27 mouse cellular contexts compared by ENCODE assay signal in genomic region chr5:44050213-44050612, GRCm38 (mm10). TPM values are rescaled to one million over a fixed set of nuclear protein-coding genes. Genes with fewer than 3 reads are reported as not detected.
A peak's percentile ranks its signal among the peaks of the same experiment; 100 is the strongest.
DNase-seq lines count a peak whose midpoint lies in the region; ATAC-seq and TF ChIP-seq lines count a peak whose summit lies in the region.
"Had no signal": no experiment of that assay in that cellular context is flagged by ENCODE, and none has a peak within 500 bp of the region (broad histone marks: within the 10 kb centered on the region; RNA-seq: fewer than 3 reads in every experiment).

No protein-coding gene starts in this region.

- H3K27ac ChIP-seq in lung, embryonic 14.5 days (ENCODE audit: low read depth): peak overlapping the region; percentile 39; the same call in 1 of the 2 replicates
- H3K27ac ChIP-seq in liver, embryonic 15.5 days (replicated peaks): no peak overlapping the region
- no peak overlapping the region for H3K27ac ChIP-seq in midbrain, embryonic 16.5 days (ENCODE audit: low read length)
- H3K27ac ChIP-seq in midbrain, embryonic 13.5 days: no peak overlapping the region
- H3K27ac ChIP-seq: embryonic facial prominence, embryonic 15.5 days; forebrain, embryonic 15.5 days; heart, embryonic 13.5 days; hindbrain, embryonic 12.5 days; midbrain, embryonic 15.5 days; neural tube, embryonic 13.5 days had no signal

- no peak overlapping the region for H3K4me3 ChIP-seq in lung, embryonic 14.5 days (ENCODE audit: low read depth, low read length)
- H3K4me3 ChIP-seq in lung, adult 2 months (replicated peaks; ENCODE audit: extremely low read depth, low read depth, low read length): no peak overlapping the region
- H3K4me3 ChIP-seq in liver, embryonic 15.5 days (replicated peaks): no peak overlapping the region
- H3K4me3 ChIP-seq in midbrain, embryonic 16.5 days (ENCODE audit: low read depth, low read length): no peak overlapping the region
- no peak overlapping the region for H3K4me3 ChIP-seq in midbrain, embryonic 13.5 days (replicated peaks)
- H3K4me3 ChIP-seq: embryonic facial prominence, embryonic 15.5 days; forebrain, embryonic 15.5 days; heart, embryonic 13.5 days; hindbrain, embryonic 12.5 days; midbrain, embryonic 15.5 days; myocyte; neural tube, embryonic 13.5 days had no signal

- TF ChIP-seq POLR2A in lung, adult 2 months (IDR thresholded peaks at IDR 0.05; ENCODE audit: borderline replicate concordance, extremely low read depth, low read depth, low read length): no peak

- no peak overlapping the region for H3K4me2 ChIP-seq in lung, embryonic 14.5 days
- no peak overlapping the region for H3K4me2 ChIP-seq in liver, embryonic 15.5 days
- no peak overlapping the region for H3K4me2 ChIP-seq in midbrain, embryonic 16.5 days (ENCODE audit: low read length)
- H3K4me2 ChIP-seq in midbrain, embryonic 13.5 days (replicated peaks): no peak overlapping the region
- H3K4me2 ChIP-seq: embryonic facial prominence, embryonic 15.5 days; forebrain, embryonic 15.5 days; heart, embryonic 13.5 days; hindbrain, embryonic 12.5 days; midbrain, embryonic 15.5 days; neural tube, embryonic 13.5 days had no signal

- DNase-seq in adrenal gland, adult 2 months: peak; percentile 5
- DNase-seq in adrenal gland, adult 18-20 months (ENCODE audit: low spot score in 2 of 2): no peak
- peak; percentile 11 for DNase-seq in lung, embryonic 14.5 days
- no peak for DNase-seq in lung, adult 2 months
- DNase-seq: adrenal gland, adult 8-10 months; cerebellum, adult 8-10 months; heart, postnatal 14 days; kidney, adult 8-10 months; kidney, postnatal 25 days; layer of hippocampus, postnatal 36 days; lung, postnatal 10 days; retina, postnatal 1 day; right cerebral cortex, postnatal 25 days; spleen, adult 18-20 months; thymus, postnatal 25 days had no signal

- no peak for ATAC-seq in lung, embryonic 14.5 days (ENCODE audit: insufficient read depth)
- 0 out of 2 replicates have a peak, but pooled peaks have one; percentile 11 for ATAC-seq in common myeloid progenitor, adult 5-6 weeks (replicated peaks; ENCODE audit: low read depth, poor library complexity, severe bottlenecking)
- ATAC-seq in liver, embryonic 15.5 days (ENCODE audit: insufficient read depth): peak; percentile 59
- ATAC-seq in midbrain, embryonic 16.5 days: no peak
- no peak for ATAC-seq in midbrain, embryonic 13.5 days
- ATAC-seq: CD4-positive, CD25-positive, alpha-beta regulatory T cell, adult 4 months; forebrain, embryonic 15.5 days; midbrain, embryonic 15.5 days had no signal

- H3K9me3 ChIP-seq in lung, embryonic 14.5 days (ENCODE audit: low read depth, low read length): no peaks in the 10 kb centered on the region
- H3K9me3 ChIP-seq in liver, embryonic 15.5 days (replicated peaks): no peaks in the 10 kb centered on the region
- H3K9me3 ChIP-seq in midbrain, embryonic 16.5 days (replicated peaks; ENCODE audit: control insufficient read depth, low read length, poor library complexity, severe bottlenecking): no peaks in the 10 kb centered on the region
- H3K9me3 ChIP-seq in midbrain, embryonic 13.5 days: no peaks in the 10 kb centered on the region
- H3K9me3 ChIP-seq: embryonic facial prominence, embryonic 15.5 days; forebrain, embryonic 15.5 days; heart, embryonic 13.5 days; hindbrain, embryonic 12.5 days; midbrain, embryonic 15.5 days; neural tube, embryonic 13.5 days had no signal

- WGBS in lung, embryonic 14.5 days: 63% methylated on average over 8 of the region's 8 CpGs
- WGBS in lung, adult 2 months: 56% methylated on average over 8 of the region's 8 CpGs
- WGBS in liver, embryonic 15.5 days (ENCODE audit: insufficient replicate concordance): 38% methylated on average over 8 of the region's 8 CpGs
- 89% methylated on average over 8 of the region's 8 CpGs for WGBS in midbrain, embryonic 16.5 days
- WGBS in midbrain, embryonic 13.5 days: 87% methylated on average over 8 of the region's 8 CpGs

- H3K36me3 ChIP-seq in lung, embryonic 14.5 days (ENCODE audit: insufficient read depth): no peaks in the 10 kb centered on the region
- no peaks in the 10 kb centered on the region for H3K36me3 ChIP-seq in liver, embryonic 15.5 days (replicated peaks)
- no peaks in the 10 kb centered on the region for H3K36me3 ChIP-seq in midbrain, embryonic 16.5 days (ENCODE audit: control insufficient read depth, insufficient read depth, low read length)
- peaks cover 18% of the 10 kb centered on the region for H3K36me3 ChIP-seq in midbrain, embryonic 13.5 days
- H3K36me3 ChIP-seq: embryonic facial prominence, embryonic 15.5 days; forebrain, embryonic 15.5 days; heart, embryonic 13.5 days; midbrain, embryonic 15.5 days had no signal

- no peak for TF ChIP-seq CTCF in lung, embryonic 14.5 days (IDR thresholded peaks at IDR 0.05; ENCODE audit: low read depth)
- no peak for TF ChIP-seq CTCF in lung, adult 2 months (IDR thresholded peaks at IDR 0.05; ENCODE audit: insufficient read depth, low read length)

- peaks cover 7% of the 10 kb centered on the region; the same call in 1 of the 2 replicates for H3K4me1 ChIP-seq in lung, embryonic 14.5 days (ENCODE audit: insufficient read depth)
- H3K4me1 ChIP-seq in lung, adult 2 months (ENCODE audit: control insufficient read depth, insufficient read depth, low read length): no peaks in the 10 kb centered on the region; the same call in 1 of the 2 replicates
- H3K4me1 ChIP-seq in liver, embryonic 15.5 days (replicated peaks): peaks cover 8% of the 10 kb centered on the region; the same call in 1 of the 2 replicates
- H3K4me1 ChIP-seq in midbrain, embryonic 16.5 days (ENCODE audit: control insufficient read depth, insufficient read depth, low read length): no peaks in the 10 kb centered on the region
- no peaks in the 10 kb centered on the region for H3K4me1 ChIP-seq in midbrain, embryonic 13.5 days (replicated peaks)
- H3K4me1 ChIP-seq: embryonic facial prominence, embryonic 15.5 days; forebrain, embryonic 15.5 days; hindbrain, embryonic 12.5 days; midbrain, embryonic 15.5 days; neural tube, embryonic 13.5 days had no signal

- H3K27me3 ChIP-seq in lung, embryonic 14.5 days (ENCODE audit: insufficient read depth, low read length): no peaks in the 10 kb centered on the region
- no peaks in the 10 kb centered on the region for H3K27me3 ChIP-seq in liver, embryonic 15.5 days
- no peaks in the 10 kb centered on the region for H3K27me3 ChIP-seq in midbrain, embryonic 16.5 days (ENCODE audit: control insufficient read depth, insufficient read depth, low read depth, low read length)
- H3K27me3 ChIP-seq in midbrain, embryonic 13.5 days: no peaks in the 10 kb centered on the region
- H3K27me3 ChIP-seq: embryonic facial prominence, embryonic 15.5 days; forebrain, embryonic 15.5 days; heart, embryonic 13.5 days; hindbrain, embryonic 12.5 days; midbrain, embryonic 15.5 days; neural tube, embryonic 13.5 days had no signal

- no peak overlapping the region for H3K9ac ChIP-seq in lung, embryonic 14.5 days
- no peak overlapping the region for H3K9ac ChIP-seq in liver, embryonic 15.5 days
- no peak overlapping the region for H3K9ac ChIP-seq in midbrain, embryonic 16.5 days (ENCODE audit: low read depth, low read length)
- no peak overlapping the region for H3K9ac ChIP-seq in midbrain, embryonic 13.5 days (replicated peaks)
- H3K9ac ChIP-seq: embryonic facial prominence, embryonic 15.5 days; forebrain, embryonic 15.5 days; heart, embryonic 13.5 days; hindbrain, embryonic 12.5 days; midbrain, embryonic 15.5 days; neural tube, embryonic 13.5 days had no signal

RNA-seq across cellular contexts. Expression of gene Prom1, which starts 51.6 kb away (rescaled TPM):
- total RNA-seq in adrenal gland, adult 2 months (2021): 1 to 10 TPM; 1.6 to 3.3 TPM
- 0.15 and 0.20 TPM in 2 replicates for polyA plus RNA-seq in adrenal gland, adult 2 months (2012; rRNA removed)
- 1 to 10 TPM; 2.5 to 3.3 TPM for total RNA-seq in adrenal gland, adult 18-20 months (2021)
- polyA plus RNA-seq in lung, embryonic 14.5 days (2014; fragmentation: Nextera tagmentation; extraction: Ambion mirVana): 58.0 and 60.1 TPM in 2 replicates
- polyA plus RNA-seq in lung, adult 2 months (2012; rRNA removed): 4.6 and 7.4 TPM in 2 replicates
- total RNA-seq in common myeloid progenitor, adult 5-6 weeks (2017): 1.2 and 3.4 TPM in 2 replicates
- 15.7 and 17.6 TPM in 2 replicates for polyA plus RNA-seq in liver, embryonic 15.5 days (2015; fragmentation: Nextera tagmentation; extraction: Ambion mirVana)
- 28.3 and 33.9 TPM in 2 replicates for polyA plus RNA-seq in midbrain, embryonic 16.5 days (2015; fragmentation: Nextera tagmentation; extraction: Ambion mirVana)
- 60.0 and 69.6 TPM in 2 replicates for polyA plus RNA-seq in midbrain, embryonic 13.5 days (2015; fragmentation: Nextera tagmentation; extraction: Ambion mirVana)
- polyA plus RNA-seq: myocyte had no signal

Comparison
In these comparisons a context has a peak if more than half of its experiments do, and no peak if none do; other contexts are left out.
1. DNase-seq: peak in adrenal gland, adult 2 months (single experiment) and lung, embryonic 14.5 days (single experiment); none in adrenal gland, adult 18-20 months (0 of 2) and lung, adult 2 months (single experiment).
2. ATAC-seq: peak in common myeloid progenitor, adult 5-6 weeks (single experiment) and liver, embryonic 15.5 days (single experiment); none in lung, embryonic 14.5 days (single experiment), midbrain, embryonic 16.5 days (single experiment) and midbrain, embryonic 13.5 days (single experiment).